ENCODE assay signal across 9 mouse cellular contexts in the genomic region with DNA sequence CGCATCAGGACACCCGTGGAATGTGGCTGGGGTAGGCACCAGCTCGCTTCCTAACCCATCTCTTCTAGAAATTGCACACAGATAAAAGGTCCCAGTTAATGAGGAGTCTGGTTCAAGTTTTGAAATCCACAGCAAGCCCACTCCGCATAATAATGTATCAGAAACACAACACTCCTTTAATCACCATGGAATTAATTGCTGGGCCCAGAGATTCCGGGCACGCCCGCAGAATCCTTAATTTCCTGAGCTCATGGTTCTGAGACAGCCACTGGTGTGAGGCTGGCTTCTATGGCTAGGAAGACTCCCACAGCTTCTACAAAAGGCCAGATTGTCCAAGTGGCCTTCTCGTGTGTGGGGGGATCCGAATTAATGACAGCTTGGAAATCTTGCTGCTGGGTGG. TPM values are rescaled to one million over a fixed set of nuclear protein-coding genes. Genes with fewer than 3 reads are reported as not detected.
A peak's percentile ranks its signal among the peaks of the same experiment; 100 is the strongest.
DNase-seq lines count a peak whose midpoint lies in the region; TF ChIP-seq lines count a peak whose summit lies in the region.
"Had no signal": no experiment of that assay in that cellular context is flagged by ENCODE, and none has a peak within 500 bp of the region (broad histone marks: within the 10 kb centered on the region; RNA-seq: fewer than 3 reads in every experiment).

No protein-coding gene starts in this region.

- intact Hi-C loops in left cerebral cortex, postnatal 14 days (cut with DNase I) = no loop called here

- DNase-seq in Muller cell, postnatal 12 days (ENCODE audit: inconsistent ontology term) = peak; percentile 85
- DNase-seq in brain, embryonic 14.5 days (ENCODE audit: low read depth) = peak; percentile 90
- peak; percentile 38 to 43 for DNase-seq in frontal cortex, adult 2 months (ENCODE audit: extremely low spot score in 1 of 2, low spot score in 1 of 2)
- peak; percentile 50 to 52 for DNase-seq in left cerebral cortex, postnatal 14 days (ENCODE audit: low spot score in 2 of 2)
- no peak for DNase-seq in adrenal gland, adult 8-10 months
- DNase-seq in retina, postnatal 1 day = no peak
- no peak for DNase-seq in cerebellum, postnatal 36 days
- DNase-seq in lung, adult 18-20 months = no peak
- DNase-seq: adrenal gland, postnatal 25 days had no signal

- TF ChIP-seq POLR2A in brain, embryonic 14.5 days (IDR thresholded peaks at IDR 0.05; ENCODE audit: borderline replicate concordance, extremely low read depth, insufficient read depth, insufficient read length, poor library complexity, severe bottlenecking) = no peak

- TF ChIP-seq CTCF in brain, embryonic 14.5 days (IDR thresholded peaks at IDR 0.05; ENCODE audit: borderline replicate concordance, extremely low read depth, insufficient read depth, insufficient read length) = no peak

RNA-seq across cellular contexts. Expression of a gene that starts 15.3 kb away (rescaled TPM):
- polyA plus RNA-seq in brain, embryonic 14.5 days (2012; rRNA removed) = 10.3 and 13.4 TPM in 2 replicates
- 12.3 and 21.7 TPM in 2 replicates for polyA plus RNA-seq in frontal cortex, adult 2 months (2012; rRNA removed)
- 10 to 100 TPM; 27.6 to 32.5 TPM for total RNA-seq in left cerebral cortex, postnatal 14 days (2021)
- total RNA-seq in adrenal gland, adult 8-10 months (2022) = 1 to 10 TPM; 3.7 to 6.6 (median 3.9) TPM

Comparison
In these comparisons a context has a peak if more than half of its experiments do, and no peak if none do; other contexts are left out.
1. DNase-seq: peak in Muller cell, postnatal 12 days (single experiment), brain, embryonic 14.5 days (single experiment), frontal cortex, adult 2 months (2 of 2) and left cerebral cortex, postnatal 14 days (2 of 2); none in adrenal gland, adult 8-10 months (single experiment), retina, postnatal 1 day (single experiment), cerebellum, postnatal 36 days (0 of 2) and lung, adult 18-20 months (0 of 2).